Mouse (Mus musculus) liver, adult 2 months (tissue): ENCODE data around the gene Lrp10. TPM values are rescaled to one million over a fixed set of nuclear protein-coding genes. Genes with fewer than 3 reads are reported as not detected.

Source experiments
- DNase-seq: peaks from one replicate; pipeline ENCODE4 v3.0.0-alpha.2; 2011; ENCODE audit warnings: low read depth, low spot score; ENCODE audit errors: extremely low read depth
- H3K27ac ChIP-seq: fragments of 200-500 bp; replicated peaks from 2 replicates; pipeline ENCODE4 v1.5.1; 2012; ENCODE audit warnings: low read depth, mild to moderate bottlenecking, control low read depth, inconsistent platforms, low read length; ENCODE audit not compliant: insufficient read depth
- H3K27me3 ChIP-seq: fragments of 200-500 bp; 2 replicates; pipeline ENCODE4 v1.6.1; 2012; ENCODE audit warnings: mild to moderate bottlenecking, moderate library complexity, low read length, inconsistent platforms; ENCODE audit not compliant: control insufficient read depth, insufficient read depth
- H3K36me3 ChIP-seq: fragments of 200-500 bp; 2 replicates; pipeline ENCODE4 v1.6.1; 2012; ENCODE audit warnings: low read length, inconsistent platforms; ENCODE audit not compliant: control insufficient read depth, insufficient read depth
- H3K4me1 ChIP-seq: fragments of 200-500 bp; 2 replicates; pipeline ENCODE4 v1.6.1; 2011; ENCODE audit warnings: low read length; ENCODE audit not compliant: control insufficient read depth, insufficient read depth
- H3K4me3 ChIP-seq: fragments of 200-500 bp; 2 replicates; pipeline ENCODE4 v1.5.1; 2011; ENCODE audit warnings: low read depth, mild to moderate bottlenecking, control low read depth, low read length, moderate library complexity; ENCODE audit not compliant: insufficient read depth
- H3K79me2 ChIP-seq: fragments of 200-500 bp; 2 replicates; pipeline ENCODE4 v1.6.1; 2012; ENCODE audit warnings: inconsistent platforms, mild to moderate bottlenecking, low read length, moderate library complexity; ENCODE audit not compliant: control insufficient read depth, insufficient read depth
- H3K9ac ChIP-seq: fragments of 200-500 bp; 2 replicates; pipeline ENCODE4 v1.6.1; 2012; ENCODE audit warnings: low read depth, mild to moderate bottlenecking, control low read depth, inconsistent platforms, low read length
- CTCF ChIP-seq: fragments of 200-500 bp; IDR thresholded peaks from 2 replicates; pipeline ENCODE4 v1.5.1; 2011; ENCODE audit warnings: low read depth, low read length, control low read depth
- POLR2A ChIP-seq: fragments of 200-500 bp; IDR thresholded peaks from 2 replicates; pipeline ENCODE4 v1.6.1; 2011; ENCODE audit warnings: low read length, control low read depth; ENCODE audit not compliant: insufficient read depth; ENCODE audit errors: extremely low read depth
- WGBS: fragments of 180-500 bp; shearing (Covaris S2); methylation state at CpG from one replicate; pipeline ENCODE4 v1.1.7; 2018; 5-methylcytosine and 5-hydroxymethylcytosine counted together
- polyA plus RNA-seq: library from polyadenylated mRNA; depleted of rRNA; stranded (reverse); fragments of >200 nt; gene quantifications from 2 replicates; pipeline ENCODE4 v1.2.3, GENCODE M21; 2012
- total RNA-seq: library from RNA; depleted of rRNA; stranded (reverse); fragments of >200 nt; gene quantifications from 2 replicates; pipeline ENCODE4 v1.2.3, GENCODE M21; 2014

The Lrp10 gene
- total and polyA plus RNA-seq, 2 experiments, result 7.1 to 50.3 TPM

GRCm38 (mm10) chr14:54432078-54432836, 31.7 kb upstream of the Lrp10 start:
- DNase-seq, result no peak
- peak overlapping the region; percentile 95 for H3K9ac ChIP-seq
- H3K36me3 ChIP-seq, result no peaks in the 10 kb centered on the region; the same call in 1 of the 2 replicates
- WGBS, result 4% methylated on average over 54 of the region's 54 CpGs
- peak overlapping the region; percentile 80 for H3K4me3 ChIP-seq
- no peaks in the 10 kb centered on the region for H3K27me3 ChIP-seq
- H3K79me2 ChIP-seq, result peaks cover under 1% of the 10 kb centered on the region; the same call in 1 of the 2 replicates
- H3K27ac ChIP-seq, result peak overlapping the region; percentile 78
- no peak for TF ChIP-seq CTCF
- TF ChIP-seq POLR2A, result 0 out of 2 replicates have a peak, but pooled peaks have one; percentile 19
- H3K4me1 ChIP-seq, result peaks cover 21% of the 10 kb centered on the region

GRCm38 (mm10) chr14:54432837-54433830, 30.8 kb upstream of the Lrp10 start:
- Histone ChIP-seq H3K4me3 (peak overlapping the region; percentile 80), H3K36me3 (peaks cover 2% of the 10 kb centered on the region; the same call in 1 of the 2 replicates), H3K27me3 (no peaks in the 10 kb centered on the region), H3K4me1 (peaks cover 20% of the 10 kb centered on the region), H3K9ac (peak overlapping the region; percentile 95), H3K27ac (peak overlapping the region; percentile 78), H3K79me2 (no peaks in the 10 kb centered on the region; the same call in 1 of the 2 replicates)
- whole genome bisulfite sequencing, result 24% methylated on average over 17 of the region's 17 CpGs
- no peak for DNase-seq
- no peak for TF ChIP-seq POLR2A
- TF ChIP-seq CTCF, result no peak

DNA sequence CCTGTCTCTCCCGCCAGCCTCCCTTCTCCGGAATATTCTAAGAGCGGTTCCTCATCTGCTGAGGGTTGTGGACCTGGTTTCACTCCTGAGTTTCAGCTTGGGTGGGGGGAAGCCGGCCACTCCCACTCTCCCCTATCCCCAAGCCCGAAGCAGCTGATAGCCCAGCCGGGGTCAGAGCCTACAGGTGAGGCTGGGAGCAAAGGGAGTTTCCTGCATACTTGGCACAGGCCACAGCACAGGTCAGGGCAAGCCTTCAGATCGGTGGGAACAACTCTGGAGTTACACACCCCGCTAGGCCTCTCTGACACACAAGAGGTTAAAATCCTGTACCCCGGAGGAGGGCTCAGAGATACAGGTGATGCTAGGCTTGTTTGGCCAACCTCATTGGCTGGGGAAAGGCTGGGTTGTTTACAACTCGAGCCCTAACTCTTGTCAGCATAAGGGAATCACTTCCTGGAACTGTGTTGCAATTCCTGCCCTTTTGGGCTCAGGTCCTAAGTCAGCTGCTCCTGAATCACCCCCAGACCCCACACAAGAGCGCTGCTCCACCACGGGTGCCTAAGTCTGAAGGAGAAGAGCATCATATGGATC, 29.9 kb upstream of the Lrp10 start:
- peak; percentile 39 for DNase-seq
- Histone ChIP-seq H3K4me1 (peaks cover 17% of the 10 kb centered on the region), H3K4me3 (peak overlapping the region; percentile 15; the same call in 1 of the 2 replicates), H3K36me3 (peaks cover 7% of the 10 kb centered on the region; the same call in 1 of the 2 replicates), H3K9ac (no peak overlapping the region), H3K27me3 (no peaks in the 10 kb centered on the region), H3K27ac (no peak overlapping the region), H3K79me2 (no peaks in the 10 kb centered on the region; the same call in 1 of the 2 replicates)
- TF ChIP-seq POLR2A, result no peak
- TF ChIP-seq CTCF, result no peak
- 28% methylated on average over 12 of the region's 12 CpGs for WGBS

DNA sequence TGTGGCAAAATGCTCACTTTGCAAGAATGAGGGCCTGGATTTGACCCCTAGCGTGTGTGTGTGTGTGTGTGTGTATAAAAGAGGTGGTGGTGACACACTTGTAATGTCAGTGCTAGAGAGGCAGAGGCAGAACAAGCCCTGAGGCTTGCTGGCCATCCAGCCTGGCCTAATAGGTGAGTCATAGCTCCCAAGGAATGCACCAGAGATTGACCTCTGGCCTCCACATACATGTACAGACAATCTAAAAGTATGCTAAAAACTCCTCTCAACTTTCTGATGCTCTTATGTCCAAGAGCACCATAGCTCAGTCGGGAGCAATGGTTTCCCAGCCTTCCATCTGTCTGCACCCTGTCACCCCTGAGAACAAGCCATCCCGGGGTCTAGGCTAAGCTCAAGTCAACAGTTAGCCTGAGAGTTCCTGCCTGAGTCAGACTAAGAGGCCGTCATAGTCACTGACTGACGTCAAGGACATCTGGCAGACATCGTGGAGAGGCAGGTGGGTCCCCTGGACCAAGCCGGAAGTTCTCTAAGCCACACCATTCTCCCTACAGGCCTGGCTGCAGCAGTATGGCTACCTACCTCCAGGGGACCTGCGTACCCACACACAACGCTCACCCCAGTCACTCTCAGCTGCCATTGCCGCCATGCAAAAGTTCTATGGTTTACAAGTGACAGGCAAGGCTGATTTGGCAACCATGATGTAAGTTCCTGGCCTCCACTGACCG, 28.6 kb upstream of the Lrp10 start:
- TF ChIP-seq CTCF (no peak), POLR2A (no peak)

GRCm38 (mm10) chr14:54439155-54439554, 24.8 kb upstream of the Lrp10 start:
- Histone ChIP-seq H3K9ac (no peak overlapping the region), H3K27me3 (no peaks in the 10 kb centered on the region), H3K36me3 (peaks cover 18% of the 10 kb centered on the region; the same call in 1 of the 2 replicates), H3K27ac (no peak overlapping the region), H3K4me3 (no peak overlapping the region), H3K4me1 (0 out of 2 replicates have a peak, but pooled peaks cover 2% of the 10 kb centered on the region), H3K79me2 (no peaks in the 10 kb centered on the region)
- no peak for DNase-seq
- 94% methylated on average over 12 of the region's 12 CpGs for WGBS
- TF ChIP-seq CTCF, result no peak
- TF ChIP-seq POLR2A, result no peak

More for the DNA sequence above, 28.6 kb upstream of the Lrp10 start:
- 79% methylated on average over 11 of the region's 11 CpGs for WGBS
- no peak for DNase-seq
- H3K9ac ChIP-seq, result no peak overlapping the region
- H3K79me2 ChIP-seq, result no peaks in the 10 kb centered on the region; the same call in 1 of the 2 replicates
- no peaks in the 10 kb centered on the region for H3K27me3 ChIP-seq
- H3K4me1 ChIP-seq, result peaks cover 6% of the 10 kb centered on the region; the same call in 1 of the 2 replicates
- no peak overlapping the region for H3K4me3 ChIP-seq
- H3K27ac ChIP-seq, result no peak overlapping the region
- peaks cover 15% of the 10 kb centered on the region; the same call in 1 of the 2 replicates for H3K36me3 ChIP-seq
